Mouse (Mus musculus) stomach, embryonic 16.5 days (tissue): ENCODE results near the gene Zcwpw1. TPM values are rescaled to one million over a fixed set of nuclear protein-coding genes. Genes with fewer than 3 reads are reported as not detected.

Experiments
- ATAC-seq: fragments of 200-750 bp; cut with Nextera tagmentation; 2 replicates; pipeline ENCODE4 v1.8.0; 2017; ENCODE audit warnings: moderate number of reproducible peaks, moderate TSS enrichment; ENCODE audit not compliant: insufficient read depth, low FRiP score
- H3K27ac ChIP-seq: fragments of 300-500 bp; sonication (generic); 2 replicates; pipeline ENCODE4 v1.5.1; 2014; ENCODE audit warnings: low read length
- H3K27me3 ChIP-seq: fragments of 300-500 bp; sonication (generic); 2 replicates; pipeline ENCODE4 v1.6.1; 2014; ENCODE audit warnings: low read length, control low read depth, mixed read lengths; ENCODE audit not compliant: control insufficient read depth, insufficient read depth
- H3K36me3 ChIP-seq: fragments of 300-500 bp; sonication (generic); 2 replicates; pipeline ENCODE4 v1.6.1; 2014; ENCODE audit warnings: low read length; ENCODE audit not compliant: control insufficient read depth, insufficient read depth
- H3K4me1 ChIP-seq: fragments of 300-500 bp; sonication (generic); 2 replicates; pipeline ENCODE4 v1.6.1; 2014; ENCODE audit warnings: low read length, control low read depth, mixed read lengths; ENCODE audit not compliant: control insufficient read depth, insufficient read depth
- H3K4me2 ChIP-seq: fragments of 300-500 bp; sonication (generic); 2 replicates; pipeline ENCODE4 v1.6.1; 2014; ENCODE audit warnings: low read depth, low read length, mixed read lengths
- H3K4me3 ChIP-seq: fragments of 300-500 bp; sonication (generic); replicated peaks from 2 replicates; pipeline ENCODE4 v1.5.1; 2014; ENCODE audit warnings: mild to moderate bottlenecking, low read length
- H3K9ac ChIP-seq: fragments of 300-500 bp; sonication (generic); 2 replicates; pipeline ENCODE4 v1.6.1; 2014; ENCODE audit warnings: low read length
- H3K9me3 ChIP-seq: fragments of 300-500 bp; sonication (generic); replicated peaks from 2 replicates; pipeline ENCODE4 v1.6.1; 2016; ENCODE audit warnings: low read length, control low read depth; ENCODE audit not compliant: control insufficient read depth
- WGBS: fragments of 180-500 bp; shearing (Covaris S2); extraction: QIAGEN DNeasy Blood & Tissue Kit; methylation state at CpG from one replicate; pipeline ENCODE4 v1.1.7; 2014; 5-methylcytosine and 5-hydroxymethylcytosine counted together
- polyA plus RNA-seq: library from polyadenylated mRNA; unstranded; fragments of >200 nt; fragmentation: Nextera tagmentation; extraction: Ambion mirVana; gene quantifications from 2 replicates; pipeline ENCODE4 v1.2.1, GENCODE M21; 2015

Zcwpw1 gene
- polyA plus RNA-seq, 1 experiment from 2014 or later: 18.0 TPM

DNA sequence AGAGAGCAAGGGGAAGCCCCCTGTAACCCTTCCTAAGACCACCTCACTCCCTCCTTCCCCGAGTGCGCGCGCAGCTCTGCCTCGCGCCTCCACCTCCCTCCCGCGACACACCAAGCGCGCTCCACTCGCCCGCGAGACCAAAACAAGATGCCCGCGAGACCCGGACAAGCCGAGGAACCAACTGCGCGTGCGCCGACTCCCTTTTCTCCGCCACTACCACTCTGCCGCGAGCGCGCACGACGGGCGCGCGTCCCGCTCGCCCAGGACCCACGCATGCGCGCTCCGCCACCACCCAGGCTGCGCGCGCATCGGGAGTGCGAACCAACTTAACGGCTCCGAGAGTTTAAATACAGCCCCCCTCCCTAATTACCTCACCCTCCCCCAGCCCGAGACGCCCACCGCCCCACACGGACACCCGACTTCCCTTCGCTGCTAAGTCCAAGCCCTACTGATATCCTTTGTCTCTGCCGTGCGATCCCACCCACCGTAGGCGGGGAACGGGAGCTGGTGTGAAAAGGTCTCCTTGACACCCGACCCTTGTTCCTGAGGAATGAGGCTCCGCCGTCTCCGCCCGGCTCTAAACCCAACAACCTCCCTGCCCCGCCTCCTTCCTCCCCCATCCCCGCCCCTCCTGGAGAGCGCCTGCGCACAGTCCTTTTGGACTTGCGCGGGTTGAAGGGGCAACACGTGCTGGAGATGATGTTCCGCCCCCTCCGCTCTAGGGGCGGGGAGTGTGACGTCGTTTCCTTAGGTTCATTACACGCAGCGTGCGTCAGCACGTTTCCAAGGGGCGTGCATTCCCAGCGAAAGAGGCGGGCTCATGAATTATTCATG, 1.3 kb upstream of the Zcwpw1 start:
- Histone ChIP-seq H3K36me3 (peaks cover 19% of the 10 kb centered on the region), H3K4me2 (peak overlapping the region; percentile 90), H3K27ac (peak overlapping the region; percentile 100), H3K4me3 (peak overlapping the region; percentile 79), H3K27me3 (no peaks in the 10 kb centered on the region), H3K9me3 (no peaks in the 10 kb centered on the region), H3K9ac (peak overlapping the region; percentile 92), H3K4me1 (peaks cover 23% of the 10 kb centered on the region)
- WGBS: under 1% methylated on average over 79 of the region's 79 CpGs
- ATAC-seq: peak; percentile 93

DNA sequence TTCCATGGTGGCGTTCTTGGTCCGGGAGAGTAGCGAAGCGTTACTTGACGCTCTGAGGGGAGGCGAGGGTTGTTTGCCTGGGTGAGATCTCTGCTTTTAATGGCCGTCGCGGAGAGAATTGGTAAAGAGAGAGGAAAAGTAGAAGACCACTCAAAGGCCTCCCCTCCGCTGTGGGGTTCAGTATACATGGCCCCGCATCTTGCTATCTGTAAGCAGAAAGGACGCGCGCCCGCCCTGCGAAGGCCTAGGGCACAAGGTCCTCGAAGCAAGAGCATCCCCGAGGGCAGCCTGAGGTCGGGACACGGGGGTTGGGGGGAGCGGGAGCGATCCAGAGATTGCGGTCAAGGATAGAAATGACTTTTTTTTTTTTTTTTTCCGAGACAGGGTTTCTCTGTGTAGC, 573 bp downstream of the Zcwpw1 start:
- Histone ChIP-seq H3K27me3 (no peaks in the 10 kb centered on the region), H3K27ac (no peak overlapping the region), H3K4me2 (peak overlapping the region; percentile 74), H3K36me3 (0 out of 2 replicates have a peak, but pooled peaks cover under 1% of the 10 kb centered on the region), H3K4me3 (peak overlapping the region; percentile 51), H3K9ac (0 out of 2 replicates have a peak overlapping the region, but pooled peaks have one; percentile 36), H3K9me3 (no peaks in the 10 kb centered on the region), H3K4me1 (peaks cover 21% of the 10 kb centered on the region)
- 73% methylated on average over 24 of the region's 24 CpGs for WGBS
- no peak for ATAC-seq

DNA sequence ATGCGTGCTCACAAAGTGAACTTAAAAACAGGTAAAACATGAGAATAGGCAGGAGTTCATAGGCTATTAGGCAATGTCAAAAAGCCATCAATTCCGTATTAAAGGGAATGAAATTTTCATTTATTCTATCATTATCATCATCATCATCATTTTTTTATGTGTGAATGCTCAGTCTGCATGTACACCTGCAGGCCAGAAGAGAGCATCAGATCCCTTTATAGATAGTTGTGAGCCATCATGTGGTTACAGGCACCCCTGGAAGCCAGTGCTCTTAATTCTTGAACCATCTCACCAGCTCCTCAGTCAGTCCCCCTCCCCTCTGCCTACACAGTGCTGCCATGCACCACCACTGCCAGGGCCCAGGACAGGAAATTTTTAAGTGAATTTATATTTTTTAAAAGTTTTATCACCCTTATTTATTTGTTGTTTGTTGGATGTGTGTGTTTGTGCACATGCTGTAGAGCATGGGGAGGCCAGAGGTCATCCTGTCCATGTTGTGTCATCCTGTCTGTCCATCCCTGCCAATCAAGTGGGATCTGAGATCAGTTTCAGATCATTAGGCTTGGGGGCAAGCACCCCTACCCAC, 1.4 kb downstream of the Zcwpw1 start:
- Histone ChIP-seq H3K27me3 (no peaks in the 10 kb centered on the region), H3K9ac (no peak overlapping the region), H3K4me2 (no peak overlapping the region), H3K4me3 (no peak overlapping the region), H3K36me3 (no peaks in the 10 kb centered on the region), H3K4me1 (peaks cover 12% of the 10 kb centered on the region), H3K9me3 (no peaks in the 10 kb centered on the region), H3K27ac (no peak overlapping the region)
- WGBS: 93% methylated on average over 2 of the region's 2 CpGs
- ATAC-seq: no peak

DNA sequence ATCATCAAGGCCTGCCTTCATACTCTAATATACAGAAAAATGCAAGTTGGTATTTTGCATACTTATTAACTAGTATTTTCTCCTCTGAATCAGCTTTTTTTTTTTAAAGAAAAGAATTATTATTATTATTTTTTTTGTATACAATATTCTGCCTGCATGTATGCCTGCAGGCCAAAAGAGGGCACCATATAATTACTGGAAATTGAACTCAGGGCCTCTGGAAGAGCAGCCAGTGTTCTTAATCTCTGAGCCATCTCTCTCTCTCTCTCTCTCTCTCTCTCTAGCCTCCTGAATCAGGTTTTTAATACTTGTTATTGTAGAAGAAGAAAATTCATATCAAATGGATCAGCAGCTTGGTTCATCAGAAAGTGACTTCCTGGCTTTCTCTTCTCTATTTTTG, 4.0 kb downstream of the Zcwpw1 start:
- H3K36me3 ChIP-seq: no peaks in the 10 kb centered on the region
- H3K4me3 ChIP-seq: no peak overlapping the region
- no peak overlapping the region for H3K4me2 ChIP-seq
- 0 out of 2 replicates have a peak, but pooled peaks cover 2% of the 10 kb centered on the region for H3K4me1 ChIP-seq
- H3K27me3 ChIP-seq: no peaks in the 10 kb centered on the region
- no peak overlapping the region for H3K27ac ChIP-seq
- no peak for ATAC-seq
- no peak overlapping the region for H3K9ac ChIP-seq
- no peaks in the 10 kb centered on the region for H3K9me3 ChIP-seq

DNA sequence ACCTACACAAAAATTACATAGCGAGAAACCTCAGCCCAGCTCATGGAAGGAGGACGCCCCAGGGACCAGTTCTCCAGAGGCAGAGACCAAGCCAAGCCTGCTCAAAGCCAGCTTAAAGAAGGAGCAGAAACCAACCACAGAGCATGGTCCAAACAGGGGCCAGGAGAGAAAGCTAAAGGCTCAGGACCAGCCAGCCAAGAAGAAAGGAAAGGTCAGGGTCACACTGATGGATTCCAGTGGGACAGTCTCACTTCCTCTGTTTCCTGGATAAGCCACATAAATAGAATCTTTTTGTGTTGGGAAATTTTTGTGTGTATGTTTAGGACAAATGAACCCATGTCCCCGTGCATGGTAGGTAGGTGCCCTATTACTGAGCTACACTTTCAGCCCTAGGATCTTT, 9.0 kb downstream of the Zcwpw1 start:
- H3K9me3 ChIP-seq: no peaks in the 10 kb centered on the region
- H3K4me1 ChIP-seq: no peaks in the 10 kb centered on the region
- no peak overlapping the region for H3K4me2 ChIP-seq
- H3K4me3 ChIP-seq: no peak overlapping the region
- ATAC-seq: no peak
- no peak overlapping the region; the same call in 1 of the 2 replicates for H3K27ac ChIP-seq
- no peaks in the 10 kb centered on the region for H3K36me3 ChIP-seq
- no peaks in the 10 kb centered on the region for H3K27me3 ChIP-seq
- WGBS: 72% methylated on average over 3 of the region's 3 CpGs
- H3K9ac ChIP-seq: no peak overlapping the region

DNA sequence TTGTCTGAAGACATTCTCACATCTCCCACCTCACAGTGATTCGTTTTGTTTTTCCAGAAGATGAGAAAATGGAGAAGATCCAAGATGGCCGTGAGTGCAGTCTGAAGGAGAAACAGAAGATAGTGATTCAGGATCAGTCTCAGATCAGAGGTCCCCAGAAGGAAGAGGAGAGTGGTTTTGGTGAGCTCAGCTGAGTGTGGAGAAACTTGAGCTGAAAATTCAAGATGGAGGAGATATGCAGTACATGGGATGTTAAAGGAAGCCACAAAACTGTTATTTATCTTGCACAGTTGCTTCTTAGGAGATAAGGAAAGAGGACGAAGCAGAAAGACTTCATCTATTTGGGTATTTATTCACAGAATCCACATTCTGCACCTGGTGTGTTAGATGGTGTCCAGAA, 13.3 kb downstream of the Zcwpw1 start:
- WGBS: 77% methylated on average over 3 of the region's 3 CpGs
- no peaks in the 10 kb centered on the region for H3K27me3 ChIP-seq
- H3K36me3 ChIP-seq: no peaks in the 10 kb centered on the region

DNA sequence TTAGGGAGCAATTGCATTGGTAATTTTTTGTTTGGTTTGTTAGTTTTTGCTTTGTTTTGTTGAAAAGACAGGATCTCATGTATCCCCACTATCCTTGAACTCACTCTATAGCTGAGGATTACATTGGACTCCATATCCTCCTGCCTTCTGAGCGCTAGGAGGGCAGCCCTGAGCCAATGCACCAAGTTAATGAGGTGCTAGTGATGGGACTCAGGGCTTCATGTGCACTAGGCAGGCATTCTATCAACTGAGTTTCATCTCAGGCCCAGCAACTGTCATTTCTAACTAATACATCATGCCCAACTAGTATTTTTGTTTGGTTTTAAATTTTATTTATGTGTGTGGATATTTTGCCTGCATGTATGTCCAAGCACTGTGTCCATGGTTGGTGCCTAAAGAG, 18.6 kb downstream of the Zcwpw1 start:
- no peaks in the 10 kb centered on the region for H3K36me3 ChIP-seq
- 87% methylated on average over 1 of the region's 1 CpGs for WGBS
- no peaks in the 10 kb centered on the region for H3K9me3 ChIP-seq
- no peak for ATAC-seq
- no peak overlapping the region for H3K27ac ChIP-seq
- H3K4me2 ChIP-seq: no peak overlapping the region
- no peaks in the 10 kb centered on the region for H3K4me1 ChIP-seq
- H3K27me3 ChIP-seq: no peaks in the 10 kb centered on the region
- no peak overlapping the region for H3K4me3 ChIP-seq
- H3K9ac ChIP-seq: no peak overlapping the region

More for the DNA sequence above, 13.3 kb downstream of the Zcwpw1 start:
- Histone ChIP-seq H3K9me3 (no peaks in the 10 kb centered on the region), H3K4me2 (no peak overlapping the region), H3K27ac (no peak overlapping the region), H3K4me1 (no peaks in the 10 kb centered on the region), H3K9ac (no peak overlapping the region), H3K4me3 (no peak overlapping the region)
- ATAC-seq: no peak

DNA sequence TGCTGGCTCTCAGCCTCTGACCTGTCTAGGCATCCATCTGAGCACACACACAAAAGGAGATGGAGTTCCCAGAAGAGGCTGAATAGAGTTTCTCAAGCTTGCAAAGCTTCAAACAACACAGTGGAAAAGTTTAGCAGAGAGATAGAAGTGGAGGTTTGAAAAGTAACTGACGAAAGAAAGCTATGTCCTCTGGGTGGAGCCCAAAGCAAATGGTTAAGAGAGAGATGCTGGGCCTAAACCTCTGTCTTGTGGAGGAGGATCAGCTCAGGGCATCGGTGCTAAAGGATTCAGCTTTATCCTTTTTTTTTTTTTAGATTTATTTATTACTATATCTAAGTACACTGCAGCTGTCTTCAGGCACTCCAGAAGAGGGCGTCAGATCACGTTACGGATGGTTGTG, 20.7 kb downstream of the Zcwpw1 start:
- no peak overlapping the region for H3K4me2 ChIP-seq
- H3K27me3 ChIP-seq: no peaks in the 10 kb centered on the region
- no peak for ATAC-seq
- no peak overlapping the region for H3K4me3 ChIP-seq
- 89% methylated on average over 5 of the region's 5 CpGs for WGBS
- H3K9ac ChIP-seq: no peak overlapping the region
- no peaks in the 10 kb centered on the region for H3K9me3 ChIP-seq
- no peak overlapping the region for H3K27ac ChIP-seq
- no peaks in the 10 kb centered on the region for H3K4me1 ChIP-seq
- no peaks in the 10 kb centered on the region for H3K36me3 ChIP-seq

DNA sequence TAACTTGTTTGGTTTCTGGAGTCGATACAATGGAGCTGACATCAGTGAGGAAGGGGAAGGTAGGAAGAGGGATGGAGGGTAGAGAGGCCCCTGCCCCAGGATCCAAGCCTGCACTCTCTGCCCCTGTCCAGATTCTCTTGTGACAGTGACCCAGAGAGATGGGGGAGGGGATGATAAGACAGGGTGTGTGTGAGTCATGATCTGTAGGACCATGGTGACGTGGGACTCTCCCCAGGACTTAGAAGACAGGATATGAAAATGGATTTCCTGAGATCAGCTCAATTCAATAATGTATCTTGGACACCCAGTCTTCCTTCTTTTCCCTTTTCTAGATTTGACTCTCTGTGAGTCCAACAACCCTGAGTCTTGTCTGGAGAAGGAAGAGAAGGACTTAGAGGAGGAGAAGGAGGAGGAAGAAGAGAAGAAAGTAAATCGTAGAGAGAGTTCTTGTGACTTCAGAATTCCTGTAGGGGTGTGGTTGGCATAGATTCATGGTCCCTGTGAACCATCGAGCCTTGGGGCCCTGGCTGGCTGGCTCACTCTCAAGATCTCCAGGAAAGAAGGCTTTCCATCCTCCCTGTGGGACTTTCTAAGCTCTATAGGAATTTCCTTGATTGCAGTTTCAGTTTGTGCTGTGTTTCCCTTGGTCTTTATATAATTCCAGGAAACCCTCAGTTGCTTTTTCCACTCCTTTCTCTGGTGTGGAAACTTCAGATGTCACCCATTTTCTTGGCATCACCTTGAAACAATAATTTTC, 30.0 kb downstream of the Zcwpw1 start:
- no peak overlapping the region for H3K4me2 ChIP-seq
- H3K4me3 ChIP-seq: no peak overlapping the region
- H3K9me3 ChIP-seq: no peaks in the 10 kb centered on the region
- no peaks in the 10 kb centered on the region for H3K36me3 ChIP-seq
- H3K4me1 ChIP-seq: no peaks in the 10 kb centered on the region
- no peak overlapping the region for H3K9ac ChIP-seq
- ATAC-seq: no peak
- H3K27me3 ChIP-seq: no peaks in the 10 kb centered on the region
- WGBS: 61% methylated on average over 4 of the region's 4 CpGs
- no peak overlapping the region for H3K27ac ChIP-seq
